Mouse (Mus musculus) heart, postnatal 0 days (tissue): ENCODE data around the gene Fgf15.

ENCODE experiments used
- CTCF ChIP-seq: IDR thresholded peaks from 2 replicates; pipeline ENCODE4 v1.5.1; 2016; ENCODE audit warnings: antibody characterized with exemption, control low read depth, low read depth
- EP300 ChIP-seq: IDR thresholded peaks from 2 replicates; pipeline ENCODE4 v1.6.1; 2016; ENCODE audit warnings: antibody characterized with exemption, low read depth

DNA sequence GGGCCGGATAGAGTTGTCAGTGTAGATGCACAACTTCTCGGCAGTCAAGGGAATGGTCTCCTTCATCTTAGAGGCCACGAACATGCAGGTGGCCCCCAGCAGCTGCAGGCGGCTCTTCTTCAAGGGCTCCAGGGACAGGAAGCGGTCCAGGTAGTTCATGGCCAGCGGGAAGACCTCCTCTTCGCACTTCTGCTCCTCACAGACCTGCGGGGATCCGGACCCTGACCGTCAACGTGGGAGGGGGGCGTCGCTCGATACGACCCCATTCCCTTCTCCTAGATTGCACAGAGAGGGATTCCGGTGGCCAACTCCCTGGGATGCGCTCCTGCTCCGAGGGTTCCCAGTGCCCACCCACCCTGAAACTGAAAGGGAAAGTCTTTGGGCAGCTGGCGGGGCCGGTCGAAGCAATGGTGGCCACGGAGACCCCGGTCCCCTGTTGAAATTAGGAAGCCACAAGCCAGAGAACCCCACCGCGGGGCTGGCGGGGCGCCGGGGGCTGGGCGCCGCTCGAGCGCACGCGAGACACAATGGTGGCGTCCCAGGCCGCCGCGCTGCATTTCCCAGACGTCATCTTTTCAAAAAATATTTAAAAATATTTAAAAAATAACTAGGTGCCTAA, 41.7 kb downstream of the Fgf15 start:
- no peak for TF ChIP-seq CTCF
- TF ChIP-seq EP300 = no peak
